Mouse (Mus musculus) retina, adult 2 months (tissue): ENCODE data around the gene Tm9sf1.

Source experiments
- DNase-seq: peaks from one replicate; pipeline ENCODE4 v3.0.0-alpha.2; 2012; ENCODE audit warnings: low read depth, low spot score

Gene Tm9sf1

GRCm38 (mm10) chr14:55590748-55591330, 52.8 kb downstream of the Tm9sf1 start, which contains the start of gene Psme2:
TSS of gene Psme2 (minus strand) at chr14:55591113.
- no peak for DNase-seq

- DNase-seq, result no peak
Measured at GRCm38 (mm10) chr14:55589771-55590448, 53.7 kb downstream of the Tm9sf1 start.

GRCm38 (mm10) chr14:55589271-55589670, 54.3 kb downstream of the Tm9sf1 start:
- DNase-seq, result no peak

- no peak for DNase-seq
Measured at GRCm38 (mm10) chr14:55586149-55586548, 57.5 kb downstream of the Tm9sf1 start.
